Mouse (Mus musculus): ENCODE measurements at regions not wholly inside any gene's neighbourhood (a gene's known extent, or its start where the extent isn't known, plus 50 kb on each side); places are given as distances from the start of the nearest gene placed in this dataset.

DNA sequence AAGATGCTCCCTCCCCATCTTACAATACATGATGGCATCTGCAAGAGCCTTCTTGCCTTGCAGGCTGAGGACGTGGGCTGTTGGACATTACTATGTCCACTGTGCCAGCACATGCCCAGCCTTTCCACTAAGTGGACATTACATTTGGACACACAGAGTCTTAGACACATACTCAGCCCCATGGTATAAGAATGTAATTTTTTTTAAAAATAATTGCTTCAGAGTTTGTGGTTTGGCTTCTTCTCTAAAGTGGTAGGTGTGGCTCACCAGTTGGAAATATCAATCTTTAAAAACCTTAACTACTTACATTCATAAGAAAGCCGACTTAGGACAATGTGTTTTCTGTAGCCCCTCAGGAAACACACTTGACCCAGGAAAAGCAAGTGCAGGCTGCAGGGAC is 299.7 kb upstream of the Thbs1 start:
- WGBS: 85% methylated on average over 2 of the region's 2 CpGs
- no peak overlapping the region for H3K9ac ChIP-seq (ENCODE audit: low read length)
- no peak for ATAC-seq (ENCODE audit: insufficient read depth, low FRiP score, low TSS enrichment)
- no peaks in the 10 kb centered on the region for H3K36me3 ChIP-seq (ENCODE audit: control insufficient read depth, insufficient read depth, low read length)
- H3K27me3 ChIP-seq (ENCODE audit: control insufficient read depth, insufficient read depth, low read length): no peaks in the 10 kb centered on the region
- no peak overlapping the region for H3K27ac ChIP-seq (ENCODE audit: low read depth, low read length)
- DNase-seq (ENCODE audit: low spot score): no peak
- no peak overlapping the region for H3K4me2 ChIP-seq (ENCODE audit: low read depth)
- H3K9me3 ChIP-seq (ENCODE audit: control insufficient read depth, low read length): no peaks in the 10 kb centered on the region
- H3K4me1 ChIP-seq (ENCODE audit: control insufficient read depth, insufficient read depth, low read length): no peaks in the 10 kb centered on the region
- H3K4me3 ChIP-seq (ENCODE audit: low read depth, low read length): no peak overlapping the region

DNA sequence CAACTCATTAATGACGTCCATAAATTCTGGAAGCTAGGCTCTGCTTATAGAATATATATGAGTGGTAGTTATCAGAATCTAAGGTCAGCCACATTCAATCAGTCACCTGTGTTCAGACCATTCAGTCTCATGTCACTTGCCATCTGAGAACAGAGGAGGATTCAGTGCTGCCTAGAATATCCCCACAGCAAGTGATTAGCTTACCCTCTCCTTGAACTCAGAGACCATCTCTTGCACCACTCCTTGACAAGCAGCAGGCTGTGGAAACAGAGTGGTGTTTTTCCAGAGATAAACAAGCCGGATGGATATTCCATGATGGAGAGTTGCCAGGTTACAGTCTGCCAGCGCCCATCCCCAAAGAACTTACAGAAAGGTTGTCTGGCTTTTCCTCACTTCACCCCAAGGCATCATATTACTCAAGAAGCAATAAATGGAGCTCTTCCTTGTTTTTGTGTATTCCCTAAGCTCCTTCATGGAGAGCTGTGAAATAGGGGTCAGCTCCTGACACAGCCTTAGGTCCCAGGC is 291.9 kb upstream of the Thbs1 start:
- no peak overlapping the region for H3K4me2 ChIP-seq (ENCODE audit: low read depth)
- H3K4me1 ChIP-seq (ENCODE audit: control insufficient read depth, insufficient read depth, low read length): no peaks in the 10 kb centered on the region
- H3K36me3 ChIP-seq (ENCODE audit: control insufficient read depth, insufficient read depth, low read length): no peaks in the 10 kb centered on the region
- no peaks in the 10 kb centered on the region for H3K9me3 ChIP-seq (ENCODE audit: control insufficient read depth, low read length)
- no peaks in the 10 kb centered on the region for H3K27me3 ChIP-seq (ENCODE audit: control insufficient read depth, insufficient read depth, low read length)
- H3K9ac ChIP-seq (ENCODE audit: low read length): no peak overlapping the region
- no peak overlapping the region for H3K27ac ChIP-seq (ENCODE audit: low read depth, low read length)
- WGBS: 84% methylated on average over 3 of the region's 3 CpGs
- no peak for DNase-seq (ENCODE audit: low spot score)
- no peak overlapping the region for H3K4me3 ChIP-seq (ENCODE audit: low read depth, low read length)
- no peak for ATAC-seq (ENCODE audit: insufficient read depth, low FRiP score, low TSS enrichment)

- H3K27ac ChIP-seq (ENCODE audit: low read depth, low read length): no peak overlapping the region
- H3K36me3 ChIP-seq (ENCODE audit: control insufficient read depth, insufficient read depth, low read length): no peaks in the 10 kb centered on the region
- DNase-seq (ENCODE audit: low spot score) (no peak), ATAC-seq (ENCODE audit: insufficient read depth, low FRiP score, low TSS enrichment) (no peak)
- no peak overlapping the region for H3K4me3 ChIP-seq (ENCODE audit: low read depth, low read length)
- no peaks in the 10 kb centered on the region for H3K4me1 ChIP-seq (ENCODE audit: control insufficient read depth, insufficient read depth, low read length)
- no peaks in the 10 kb centered on the region for H3K27me3 ChIP-seq (ENCODE audit: control insufficient read depth, insufficient read depth, low read length)
- H3K9me3 ChIP-seq (ENCODE audit: control insufficient read depth, low read length): no peaks in the 10 kb centered on the region
- no peak overlapping the region for H3K4me2 ChIP-seq (ENCODE audit: low read depth)
- H3K9ac ChIP-seq (ENCODE audit: low read length): no peak overlapping the region
Observed at GRCm38 (mm10) chr2:117820708-117821107, 291.0 kb upstream of the Thbs1 start.

DNA sequence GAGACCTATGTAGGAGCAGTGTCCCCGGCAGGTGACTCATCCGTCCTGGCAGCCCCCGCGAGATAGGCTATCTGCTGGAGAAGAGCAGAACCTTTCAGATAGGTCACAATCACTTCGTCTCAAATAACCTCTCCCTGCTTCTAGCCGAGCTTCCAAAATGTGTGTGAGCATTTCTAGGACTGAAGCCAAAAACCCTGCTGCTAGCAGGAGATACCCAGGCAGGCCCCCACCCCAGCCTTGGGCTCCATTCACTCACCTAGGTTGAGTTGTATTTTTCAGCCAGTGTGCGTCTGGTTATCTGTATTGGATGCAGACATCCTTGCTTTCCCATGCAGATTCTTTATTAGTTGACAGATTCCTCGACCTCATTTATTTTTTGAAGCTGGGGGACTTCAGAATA is 286.6 kb upstream of the Thbs1 start:
- ATAC-seq (ENCODE audit: insufficient read depth, low FRiP score, low TSS enrichment) (no peak), DNase-seq (ENCODE audit: low spot score) (no peak)
- Histone ChIP-seq H3K4me3 (ENCODE audit: low read depth, low read length) (no peak overlapping the region), H3K9ac (ENCODE audit: low read length) (no peak overlapping the region), H3K27ac (ENCODE audit: low read depth, low read length) (no peak overlapping the region), H3K9me3 (ENCODE audit: control insufficient read depth, low read length) (no peaks in the 10 kb centered on the region), H3K36me3 (ENCODE audit: control insufficient read depth, insufficient read depth, low read length) (no peaks in the 10 kb centered on the region), H3K4me1 (ENCODE audit: control insufficient read depth, insufficient read depth, low read length) (no peaks in the 10 kb centered on the region), H3K27me3 (ENCODE audit: control insufficient read depth, insufficient read depth, low read length) (no peaks in the 10 kb centered on the region), H3K4me2 (ENCODE audit: low read depth) (no peak overlapping the region)
- 83% methylated on average over 8 of the region's 8 CpGs for WGBS

GRCm38 (mm10) chr2:117827278-117827677 is 284.4 kb upstream of the Thbs1 start:
- DNase-seq (ENCODE audit: low spot score): no peak
- 88% methylated on average over 3 of the region's 3 CpGs for WGBS
- H3K4me3 ChIP-seq (ENCODE audit: low read depth, low read length): no peak overlapping the region
- no peak overlapping the region for H3K27ac ChIP-seq (ENCODE audit: low read depth, low read length)
- no peaks in the 10 kb centered on the region for H3K9me3 ChIP-seq (ENCODE audit: control insufficient read depth, low read length)
- no peak overlapping the region for H3K4me2 ChIP-seq (ENCODE audit: low read depth)
- H3K4me1 ChIP-seq (ENCODE audit: control insufficient read depth, insufficient read depth, low read length): no peaks in the 10 kb centered on the region
- ATAC-seq (ENCODE audit: insufficient read depth, low FRiP score, low TSS enrichment): no peak
- H3K9ac ChIP-seq (ENCODE audit: low read length): no peak overlapping the region
- H3K36me3 ChIP-seq (ENCODE audit: control insufficient read depth, insufficient read depth, low read length): no peaks in the 10 kb centered on the region
- no peaks in the 10 kb centered on the region for H3K27me3 ChIP-seq (ENCODE audit: control insufficient read depth, insufficient read depth, low read length)

- no peaks in the 10 kb centered on the region for H3K27me3 ChIP-seq (ENCODE audit: control insufficient read depth, insufficient read depth, low read length)
- WGBS: 79% methylated on average over 2 of the region's 2 CpGs
- no peaks in the 10 kb centered on the region for H3K4me1 ChIP-seq (ENCODE audit: control insufficient read depth, insufficient read depth, low read length)
- no peaks in the 10 kb centered on the region for H3K36me3 ChIP-seq (ENCODE audit: control insufficient read depth, insufficient read depth, low read length)
- H3K9ac ChIP-seq (ENCODE audit: low read length): no peak overlapping the region
- DNase-seq (ENCODE audit: low spot score): no peak
- no peak overlapping the region for H3K4me3 ChIP-seq (ENCODE audit: low read depth, low read length)
- H3K4me2 ChIP-seq (ENCODE audit: low read depth): no peak overlapping the region
- no peak overlapping the region for H3K27ac ChIP-seq (ENCODE audit: low read depth, low read length)
- no peak for ATAC-seq (ENCODE audit: insufficient read depth, low FRiP score, low TSS enrichment)
- H3K9me3 ChIP-seq (ENCODE audit: control insufficient read depth, low read length): no peaks in the 10 kb centered on the region
Observed at GRCm38 (mm10) chr2:117838387-117838786, 273.3 kb upstream of the Thbs1 start.

GRCm38 (mm10) chr2:117840406-117840805 is 271.3 kb upstream of the Thbs1 start:
- 88% methylated on average over 1 of the region's 1 CpGs for WGBS

GRCm38 (mm10) chr2:117842309-117842986 is 269.2 kb upstream of the Thbs1 start:
- no peak overlapping the region for H3K27ac ChIP-seq (ENCODE audit: low read depth, low read length)
- WGBS: 75% methylated on average over 1 of the region's 1 CpGs
- H3K9ac ChIP-seq (ENCODE audit: low read length): no peak overlapping the region
- H3K4me1 ChIP-seq (ENCODE audit: control insufficient read depth, insufficient read depth, low read length): no peaks in the 10 kb centered on the region
- H3K36me3 ChIP-seq (ENCODE audit: control insufficient read depth, insufficient read depth, low read length): no peaks in the 10 kb centered on the region
- ATAC-seq (ENCODE audit: insufficient read depth, low FRiP score, low TSS enrichment) (no peak), DNase-seq (ENCODE audit: low spot score) (no peak)
- no peaks in the 10 kb centered on the region for H3K27me3 ChIP-seq (ENCODE audit: control insufficient read depth, insufficient read depth, low read length)
- H3K9me3 ChIP-seq (ENCODE audit: control insufficient read depth, low read length): no peaks in the 10 kb centered on the region
- no peak overlapping the region for H3K4me2 ChIP-seq (ENCODE audit: low read depth)
- H3K4me3 ChIP-seq (ENCODE audit: low read depth, low read length): no peak overlapping the region

More at GRCm38 (mm10) chr2:117840406-117840805, 271.3 kb upstream of the Thbs1 start:
- H3K36me3 ChIP-seq (ENCODE audit: control insufficient read depth, insufficient read depth, low read length): no peaks in the 10 kb centered on the region
- no peak overlapping the region for H3K4me2 ChIP-seq (ENCODE audit: low read depth)
- no peak overlapping the region for H3K4me3 ChIP-seq (ENCODE audit: low read depth, low read length)
- H3K27ac ChIP-seq (ENCODE audit: low read depth, low read length): no peak overlapping the region
- no peak for DNase-seq (ENCODE audit: low spot score)
- no peak overlapping the region for H3K9ac ChIP-seq (ENCODE audit: low read length)
- H3K27me3 ChIP-seq (ENCODE audit: control insufficient read depth, insufficient read depth, low read length): no peaks in the 10 kb centered on the region
- H3K4me1 ChIP-seq (ENCODE audit: control insufficient read depth, insufficient read depth, low read length): no peaks in the 10 kb centered on the region
- no peaks in the 10 kb centered on the region for H3K9me3 ChIP-seq (ENCODE audit: control insufficient read depth, low read length)
- ATAC-seq (ENCODE audit: insufficient read depth, low FRiP score, low TSS enrichment): no peak

DNA sequence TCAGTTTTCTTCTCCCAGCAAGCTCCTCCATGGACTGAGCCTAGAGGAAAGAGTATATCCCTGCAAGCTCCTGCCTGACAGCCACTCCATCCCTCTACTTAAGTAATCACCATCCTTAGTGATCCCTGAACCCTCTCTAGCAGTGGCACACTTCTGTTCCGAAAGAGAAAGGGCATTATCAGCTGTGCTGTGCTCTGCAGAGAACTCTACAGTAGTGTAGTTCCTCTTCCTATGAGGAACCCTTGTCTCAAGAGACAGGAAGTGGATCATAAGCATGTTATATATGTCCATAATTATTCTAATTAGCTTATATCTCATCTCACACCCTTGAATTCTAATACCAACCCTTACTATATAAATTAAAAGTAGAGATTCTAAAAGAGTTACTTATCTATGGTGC is 259.2 kb upstream of the Thbs1 start:
- 85% methylated on average over 1 of the region's 1 CpGs for WGBS
- Histone ChIP-seq H3K27ac (ENCODE audit: low read depth, low read length) (no peak overlapping the region), H3K36me3 (ENCODE audit: control insufficient read depth, insufficient read depth, low read length) (no peaks in the 10 kb centered on the region), H3K4me3 (ENCODE audit: low read depth, low read length) (no peak overlapping the region), H3K4me1 (ENCODE audit: control insufficient read depth, insufficient read depth, low read length) (no peaks in the 10 kb centered on the region), H3K9ac (ENCODE audit: low read length) (no peak overlapping the region), H3K27me3 (ENCODE audit: control insufficient read depth, insufficient read depth, low read length) (no peaks in the 10 kb centered on the region), H3K9me3 (ENCODE audit: control insufficient read depth, low read length) (no peaks in the 10 kb centered on the region), H3K4me2 (ENCODE audit: low read depth) (no peak overlapping the region)
- no peak for ATAC-seq (ENCODE audit: insufficient read depth, low FRiP score, low TSS enrichment)
- DNase-seq (ENCODE audit: low spot score): no peak
